Mouse (Mus musculus) gastrocnemius, postnatal 14 days (tissue): ENCODE measurements around the gene Ccl22. TPM values are rescaled to one million over a fixed set of nuclear protein-coding genes. Genes with fewer than 3 reads are reported as not detected.
A peak's percentile ranks its signal among the peaks of the same experiment; 100 is the strongest.

ENCODE experiments used
- DNase-seq: peaks from one replicate; pipeline ENCODE4 v3.0.0; 2021; ENCODE audit warnings: mixed read lengths
- intact Hi-C: fragments of 180-260 bp; cut with DNase I; formaldehyde crosslinking; loops from one replicate; pipeline ENCODE4 v1.15.1; 2025; ENCODE audit warnings: low total_unique reads
- long read RNA-seq, 2 experiments: library from polyadenylated mRNA; stranded (forward); transcript quantifications; one replicate each; pipeline ENCODE4 v2.0.0; 2021
- total RNA-seq, 2 experiments: library from RNA; stranded (reverse); gene quantifications; 2 replicates each; pipeline ENCODE4 v1.2.3; 2021

Gene Ccl22
- not detected for total RNA-seq
- long read RNA-seq, experiment 1, result 0 reads
- long read RNA-seq, experiment 2, result 0 reads

DNA sequence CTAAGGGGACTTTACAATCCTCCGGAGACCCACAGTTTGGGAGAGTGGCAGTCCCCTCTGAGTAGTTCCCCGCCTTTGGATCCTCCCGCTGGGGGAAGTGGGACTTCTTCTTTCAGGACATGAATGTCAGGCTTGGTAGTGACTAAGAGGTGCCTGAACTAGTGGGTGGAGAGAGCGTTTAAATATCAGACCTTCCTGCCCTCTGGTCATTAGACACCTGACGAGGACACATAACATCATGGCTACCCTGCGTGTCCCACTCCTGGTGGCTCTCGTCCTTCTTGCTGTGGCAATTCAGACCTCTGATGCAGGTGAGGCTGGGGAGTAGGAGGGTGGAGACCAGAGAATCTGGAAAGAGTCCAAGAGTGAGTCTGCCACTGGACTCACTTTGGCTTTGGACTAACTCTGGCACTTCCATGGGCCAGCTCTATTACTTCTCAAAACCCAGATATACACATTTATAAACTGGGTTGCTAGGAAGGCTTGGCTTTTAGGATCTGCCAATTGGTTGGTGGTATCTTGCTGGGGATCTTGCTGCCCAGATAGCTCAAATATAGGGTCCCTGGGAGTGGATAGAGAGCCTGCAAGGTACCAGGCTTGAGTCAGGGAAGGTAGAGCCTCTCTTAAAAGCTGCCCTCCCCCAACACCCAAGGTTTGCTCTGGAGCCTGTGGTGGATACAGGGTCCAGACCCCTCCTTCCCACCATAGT, at the start of gene Ccl22:
Ccl22 (plus strand) TSS at position 115 of the 709 bp plus-strand sequence.
- DNase-seq, result no peak
- intact Hi-C loops, result no loop called here

DNA sequence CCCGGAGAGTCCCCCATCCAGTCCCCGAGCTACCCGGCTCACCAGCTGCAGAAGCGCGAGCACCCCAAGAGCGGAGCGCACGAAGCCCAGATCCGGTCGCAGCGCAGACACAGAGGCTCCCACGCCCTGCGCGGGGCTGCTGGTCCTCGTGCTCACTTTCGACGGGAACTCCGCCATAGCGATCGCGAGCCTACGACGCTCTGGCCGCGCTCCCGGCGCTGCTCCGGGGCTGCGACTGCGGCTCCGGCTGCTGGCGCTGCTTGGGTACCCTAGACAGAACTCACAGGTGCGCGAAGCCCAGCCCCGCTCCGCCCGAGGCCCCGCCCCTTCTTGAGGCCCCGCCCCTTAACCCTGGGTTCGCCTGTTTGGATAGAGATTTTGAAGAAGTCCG, 49.4 kb upstream of the Ccl22 start, which contains the start of gene Pllp:
Pllp (minus strand) TSS at position 285 of the 391 bp plus-strand sequence.
- DNase-seq, result peak; percentile 29

DNA sequence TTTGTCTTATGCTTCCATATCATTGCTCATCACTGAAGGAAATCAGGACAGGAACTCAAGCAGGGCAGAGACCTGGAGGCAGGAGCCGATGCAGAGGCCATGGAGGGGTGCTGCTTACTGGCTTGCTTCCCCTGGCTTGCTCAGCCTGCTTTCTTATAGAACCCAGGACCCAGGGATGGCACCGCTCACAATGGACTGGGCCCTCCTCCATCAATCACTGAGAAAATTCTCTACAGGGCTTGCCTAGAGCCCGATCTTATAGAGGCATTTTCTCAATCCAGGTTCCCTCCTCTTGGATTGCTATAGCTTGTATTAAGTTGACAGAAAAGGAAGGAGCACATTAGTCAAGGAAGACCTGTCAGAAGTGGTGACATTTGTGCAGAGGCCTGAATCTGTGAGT, 48.8 kb upstream of the Ccl22 start:
- no peak for DNase-seq
- intact Hi-C loops, result loop anchor here (10.0 kb wide), 1 partner anchor 92 kb away; the partner anchor contains the start of genes Fam192a and Rspry1

More for the DNA sequence above, 49.4 kb upstream of the Ccl22 start, which contains the start of gene Pllp:
- intact Hi-C loops, result loop anchor here (10.0 kb wide), 1 partner anchor 91 kb away; the partner anchor contains the start of genes Fam192a and Rspry1

DNA sequence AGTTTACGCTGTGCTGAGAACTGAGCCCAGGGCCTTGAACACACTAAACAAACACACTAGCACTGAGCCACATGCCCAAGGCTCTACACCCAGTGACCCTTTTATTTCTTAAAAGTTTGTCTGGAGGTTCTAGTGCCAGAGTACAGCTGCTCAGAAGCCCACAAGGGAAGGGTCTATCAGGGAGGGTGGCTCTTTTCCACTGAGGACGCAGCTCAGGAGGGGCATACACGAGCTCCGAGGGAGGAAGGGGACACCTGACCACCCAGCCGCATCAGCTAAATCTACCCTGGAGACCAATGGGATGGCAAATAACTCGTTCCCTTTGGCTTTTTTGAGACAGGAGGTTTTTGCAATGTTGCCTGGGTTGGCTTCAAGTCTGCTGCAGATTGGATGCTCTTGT, 47.4 kb upstream of the Ccl22 start:
- DNase-seq, result no peak

DNA sequence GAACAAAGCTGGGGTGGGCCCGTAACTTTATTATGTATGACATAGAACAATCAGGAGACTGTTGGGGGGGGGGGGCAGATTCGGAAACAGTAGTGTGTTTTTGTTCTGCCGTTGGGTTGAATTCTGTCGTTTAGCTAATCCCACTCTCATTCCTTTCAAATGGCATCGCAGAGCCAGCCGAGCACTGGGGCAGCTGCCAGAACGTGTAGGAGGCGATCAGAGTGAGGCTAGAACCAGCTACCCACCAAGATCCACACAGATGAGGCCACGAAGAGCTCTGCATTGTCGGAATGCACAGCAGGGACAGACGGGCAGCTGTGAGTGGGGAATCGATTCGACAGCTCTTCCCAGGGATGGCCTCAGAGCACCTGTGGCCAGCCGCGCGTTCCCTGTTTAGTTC, 46.0 kb upstream of the Ccl22 start:
- intact Hi-C loops, result loop anchor here (10.0 kb wide), 1 partner anchor 95 kb away; the partner anchor contains the start of genes Fam192a and Rspry1

More for the DNA sequence above, 47.4 kb upstream of the Ccl22 start:
- intact Hi-C loops, result loop anchor here (10.0 kb wide), 1 partner anchor 93 kb away; the partner anchor contains the start of genes Fam192a and Rspry1

DNA sequence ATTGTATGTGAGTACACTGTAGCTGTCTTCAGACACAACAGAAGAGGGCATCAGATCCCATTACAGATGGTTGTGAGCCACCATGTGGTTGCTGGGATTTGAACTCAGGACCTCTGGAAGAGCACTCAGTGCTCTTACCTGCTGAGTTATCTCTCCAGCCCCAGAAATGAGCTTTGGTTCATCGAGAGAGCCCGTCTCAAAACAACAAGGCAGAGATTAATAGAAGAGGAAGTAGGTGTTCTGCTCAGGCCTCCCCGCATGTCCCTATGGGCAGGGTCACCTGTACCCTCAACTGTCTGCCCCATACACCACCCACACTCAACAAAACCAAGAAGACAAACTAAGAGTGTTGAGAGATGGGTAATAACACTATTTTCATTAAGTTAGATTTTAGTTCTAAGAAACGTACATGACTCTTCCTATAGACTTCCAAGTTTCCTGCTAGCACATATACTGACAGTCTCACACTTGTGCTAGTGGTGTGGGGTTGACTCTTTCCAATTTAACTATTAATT, 44.9 kb upstream of the Ccl22 start:
- intact Hi-C loops, result no loop called here
- no peak for DNase-seq

More for the DNA sequence above, 46.0 kb upstream of the Ccl22 start:
- DNase-seq, result no peak

DNA sequence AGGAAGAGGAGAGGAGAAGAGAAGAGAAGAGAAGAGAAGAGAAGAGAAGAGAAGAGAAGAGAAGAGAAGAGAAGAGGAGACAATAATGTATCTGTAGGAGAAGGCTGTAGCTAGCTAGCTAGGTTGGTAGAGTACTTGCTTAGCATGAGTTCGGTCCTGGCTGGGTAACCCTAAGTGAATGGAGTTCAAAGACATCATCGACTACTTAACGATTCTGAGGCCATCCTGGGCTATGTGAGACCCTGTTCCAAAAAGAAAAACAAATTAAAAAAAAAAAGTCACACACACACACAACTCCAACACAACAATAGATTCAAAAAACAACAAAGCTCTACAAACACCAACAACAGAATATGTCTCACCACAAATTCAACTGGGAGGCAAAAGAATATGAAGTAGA, 43.2 kb upstream of the Ccl22 start:
- DNase-seq, result no peak
- intact Hi-C loops, result no loop called here

DNA sequence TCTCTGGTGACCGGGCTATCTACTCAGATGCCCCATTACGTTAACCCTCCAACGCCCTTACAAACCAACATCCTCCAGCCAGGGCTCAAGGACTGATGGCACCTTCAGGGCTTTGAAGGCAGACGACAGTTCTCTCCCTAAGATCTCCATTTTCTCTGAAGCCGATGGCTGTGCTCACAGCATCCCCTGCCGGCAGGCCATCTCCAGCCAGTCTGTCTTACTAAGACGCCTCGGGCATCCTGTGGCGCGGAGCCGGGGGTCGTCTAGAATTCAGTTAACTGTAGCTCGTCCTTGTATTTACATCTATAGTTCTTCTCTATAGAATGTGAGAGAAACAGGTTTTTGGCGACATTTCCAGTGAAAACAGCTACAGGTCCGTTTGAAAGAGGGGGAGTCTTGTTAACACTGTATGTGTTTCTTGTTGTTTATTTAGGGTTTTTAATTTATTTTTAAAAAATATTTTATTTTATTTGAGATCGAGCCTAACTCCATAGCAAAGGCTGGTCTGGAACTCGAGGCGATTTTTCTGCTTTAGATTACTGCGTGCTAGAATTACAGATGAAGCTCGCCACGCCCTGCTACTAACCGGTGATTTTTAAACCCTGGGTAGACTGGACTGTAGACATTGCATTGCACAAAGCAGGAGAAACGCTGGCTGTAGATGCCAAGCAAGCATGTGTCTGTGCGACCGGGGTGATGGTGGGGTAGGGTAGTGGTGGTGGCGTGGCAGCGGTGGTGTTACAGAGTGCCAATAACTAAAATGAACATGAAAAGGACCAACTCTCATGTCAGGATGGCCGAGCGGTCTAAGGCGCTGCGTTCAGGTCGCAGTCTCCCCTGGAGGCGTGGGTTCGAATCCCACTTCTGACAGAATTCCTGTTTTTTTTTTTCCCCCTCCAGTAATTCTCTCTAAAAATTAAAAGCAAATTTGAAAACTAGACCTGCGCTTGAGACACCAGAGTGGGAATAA, 42.3 kb upstream of the Ccl22 start:
- intact Hi-C loops, result no loop called here

DNA sequence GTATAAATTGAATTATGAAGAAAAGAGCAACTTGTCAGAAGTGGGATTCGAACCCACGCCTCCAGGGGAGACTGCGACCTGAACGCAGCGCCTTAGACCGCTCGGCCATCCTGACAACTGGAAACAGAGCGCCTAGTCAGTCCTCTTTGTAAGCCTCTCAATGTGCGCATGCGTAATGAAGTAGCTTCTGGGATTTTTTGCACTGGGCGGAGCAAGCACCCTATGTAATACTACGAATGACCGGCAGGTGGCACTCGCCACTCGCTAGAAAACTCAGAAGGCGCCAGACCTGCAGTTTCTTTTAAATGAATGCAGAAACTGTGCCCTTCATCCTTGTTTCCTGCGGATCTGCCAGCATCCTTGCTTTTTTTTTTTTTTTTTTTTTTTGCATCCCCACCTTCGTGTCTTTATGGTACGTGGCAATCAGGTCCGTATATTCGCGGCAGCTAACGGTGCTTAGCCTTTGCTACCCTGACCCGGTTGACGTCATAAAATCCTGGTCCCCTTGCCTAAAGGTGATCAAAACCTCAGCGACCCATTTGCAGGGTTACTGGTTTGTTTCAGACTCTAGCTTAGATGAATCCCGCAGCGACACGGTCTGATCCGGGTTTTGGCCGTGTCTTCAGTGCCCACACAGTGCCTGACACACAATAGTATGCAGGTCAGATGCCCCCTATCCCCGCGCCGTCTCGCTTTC, 41.3 kb upstream of the Ccl22 start:
- intact Hi-C loops, result loop anchor here (2.0 kb wide), 1 partner anchor 109 kb away; no protein-coding TSS in a partner anchor
- peak; percentile 90 for DNase-seq

More for the DNA sequence above, 42.3 kb upstream of the Ccl22 start:
- DNase-seq, result peak; percentile 76

DNA sequence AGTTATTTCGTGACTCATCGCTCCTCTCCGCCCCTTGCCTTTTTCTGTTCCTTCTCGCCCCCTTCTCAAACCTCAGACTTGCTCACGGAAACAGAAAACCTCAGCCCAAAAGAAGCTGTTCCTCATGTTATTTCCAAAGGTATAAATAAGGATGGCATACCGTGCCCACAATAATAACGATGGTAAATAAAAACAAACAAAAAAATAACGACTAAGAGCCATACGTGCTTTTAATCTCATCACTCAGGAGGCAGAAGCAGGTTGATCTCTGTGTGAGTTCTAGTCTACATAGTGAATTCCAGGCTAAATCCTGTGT, 40.8 kb upstream of the Ccl22 start:
- intact Hi-C loops, result loop anchor here (2.0 kb wide), 1 partner anchor 108 kb away; no protein-coding TSS in a partner anchor

DNA sequence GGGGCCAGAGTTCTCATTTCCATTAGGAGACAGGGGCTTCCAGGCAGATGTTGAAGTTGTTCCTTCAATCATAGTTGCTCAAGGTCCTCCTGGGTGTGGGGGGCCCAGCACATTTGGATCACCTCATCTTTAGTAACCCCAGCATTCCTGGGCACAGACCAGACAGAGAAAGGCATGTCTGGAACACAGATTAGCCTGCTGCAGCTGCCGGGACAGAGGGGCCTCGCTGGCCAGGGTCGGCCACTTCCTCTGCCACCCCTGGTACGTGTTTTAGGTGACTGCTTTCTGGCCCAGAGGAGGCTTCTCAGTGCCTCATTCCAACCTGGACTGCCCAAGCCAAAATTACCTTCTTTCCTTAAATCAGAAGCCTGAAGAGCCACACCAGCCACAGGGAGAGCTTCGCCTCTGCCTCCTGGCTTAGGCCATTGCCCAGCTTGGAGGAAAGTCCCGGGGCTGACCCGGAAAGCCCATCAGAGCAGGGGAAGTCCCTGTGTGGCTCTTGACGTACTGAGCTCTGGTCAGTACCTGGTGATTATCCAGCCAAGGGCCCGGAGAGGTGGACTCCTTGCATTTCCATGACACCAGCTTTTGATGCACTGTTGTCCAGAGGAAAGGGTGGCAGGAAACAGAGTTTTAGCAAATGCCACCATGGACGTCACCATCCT, 39.7 kb upstream of the Ccl22 start:
- DNase-seq, result no peak
- intact Hi-C loops, result loop anchor here (2.0 kb wide), 1 partner anchor 107 kb away; no protein-coding TSS in a partner anchor

More for the DNA sequence above, 40.8 kb upstream of the Ccl22 start:
- no peak for DNase-seq

DNA sequence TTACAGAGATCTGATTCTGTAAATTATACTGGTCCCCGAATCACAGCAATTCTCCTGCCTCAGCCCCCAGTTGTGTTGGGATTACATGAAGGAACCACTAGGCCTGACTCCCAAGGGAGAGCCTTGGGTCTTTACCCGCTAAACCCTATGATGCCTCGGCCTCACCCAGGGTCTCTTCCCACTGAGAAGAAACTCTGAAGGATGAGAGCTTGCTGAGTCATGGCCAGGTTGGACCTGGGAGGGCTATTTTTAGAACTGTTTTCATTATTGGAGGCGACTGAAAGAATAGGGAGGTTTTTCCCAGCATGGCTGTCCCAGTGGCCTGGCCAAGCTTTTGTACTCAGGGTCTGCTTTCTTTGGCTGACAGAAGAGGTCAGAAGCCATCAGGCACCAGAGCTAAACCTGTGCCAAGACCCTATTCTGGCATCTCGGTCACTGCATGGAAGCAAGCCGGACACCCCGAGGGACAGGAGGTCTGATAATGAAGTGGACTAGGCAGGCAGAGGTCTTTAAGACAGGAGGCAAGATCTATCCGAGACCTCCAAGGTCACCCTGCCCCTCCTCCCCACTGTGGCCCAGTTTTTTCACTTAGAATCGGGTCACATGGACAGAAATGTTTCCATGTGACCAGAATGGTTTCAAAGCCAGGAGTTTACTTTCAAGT, 38.5 kb upstream of the Ccl22 start:
- intact Hi-C loops, result no loop called here
- no peak for DNase-seq

DNA sequence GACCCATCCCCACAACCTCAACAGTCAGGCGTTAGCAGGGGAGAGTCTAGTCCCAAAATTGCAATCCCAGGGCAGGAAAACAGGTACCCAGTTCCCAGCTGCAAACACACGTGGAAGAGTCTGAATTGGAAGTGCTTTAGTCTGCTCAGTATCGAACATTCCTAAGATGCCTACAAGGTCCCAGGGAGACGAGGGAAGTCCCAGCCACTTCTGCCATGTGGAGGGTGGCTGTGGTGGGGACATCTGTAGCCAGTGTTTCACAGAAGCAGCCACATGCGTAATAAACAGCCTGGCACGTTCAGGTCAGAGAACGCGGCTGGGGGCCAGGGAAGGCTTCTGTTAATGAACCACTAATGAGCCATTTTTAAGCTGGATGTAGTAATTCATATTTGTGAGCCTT, 35.1 kb upstream of the Ccl22 start:
- intact Hi-C loops, result no loop called here
- DNase-seq, result no peak

DNA sequence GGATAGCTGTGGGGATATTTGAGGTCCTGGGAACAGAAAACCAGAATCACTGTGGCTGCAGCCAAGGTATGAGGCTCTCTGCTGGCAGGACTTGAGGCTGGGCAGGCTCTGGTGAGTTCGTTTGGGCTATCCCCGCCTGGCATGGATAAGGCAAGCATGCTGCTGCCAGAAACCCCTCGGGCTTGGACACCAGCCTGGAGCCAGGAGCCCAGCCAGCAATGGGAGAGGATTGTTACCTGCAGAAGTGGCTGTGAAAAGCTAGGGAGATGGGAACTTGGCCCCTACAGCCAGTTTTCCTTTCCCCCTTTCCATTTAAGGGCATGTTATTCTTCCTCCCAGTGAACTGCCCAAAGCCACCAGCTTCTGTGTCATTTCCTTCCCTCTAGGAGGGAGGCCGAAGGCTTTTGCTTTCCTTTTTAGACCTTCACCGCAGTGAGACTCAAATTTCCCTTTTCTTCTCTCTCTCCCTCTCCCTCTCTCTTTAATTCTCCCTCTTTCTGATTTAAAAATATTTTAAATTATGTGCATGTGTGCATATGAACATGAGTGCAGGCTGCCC, 34.2 kb upstream of the Ccl22 start:
- intact Hi-C loops, result no loop called here
- DNase-seq, result no peak

DNA sequence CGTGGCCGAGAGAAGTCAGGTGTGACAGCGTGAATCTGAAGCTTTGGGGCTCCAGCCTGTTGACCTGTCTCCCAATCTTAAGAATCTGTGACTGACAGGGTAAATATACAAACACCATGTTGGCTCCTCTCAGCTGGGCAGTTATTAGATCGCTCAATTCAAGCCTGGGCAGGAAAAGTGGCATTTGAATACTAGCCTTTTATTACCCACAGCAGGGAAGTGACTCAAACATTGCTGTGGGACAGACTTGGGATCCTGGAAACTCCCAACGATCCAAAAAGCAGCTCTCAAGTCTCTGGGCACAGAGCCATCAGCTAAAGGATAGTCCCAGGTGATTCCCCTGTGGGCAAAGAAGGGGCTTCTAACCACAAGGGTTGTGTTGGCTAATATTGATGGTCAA, 30.8 kb upstream of the Ccl22 start:
- intact Hi-C loops, result no loop called here
- DNase-seq, result no peak

DNA sequence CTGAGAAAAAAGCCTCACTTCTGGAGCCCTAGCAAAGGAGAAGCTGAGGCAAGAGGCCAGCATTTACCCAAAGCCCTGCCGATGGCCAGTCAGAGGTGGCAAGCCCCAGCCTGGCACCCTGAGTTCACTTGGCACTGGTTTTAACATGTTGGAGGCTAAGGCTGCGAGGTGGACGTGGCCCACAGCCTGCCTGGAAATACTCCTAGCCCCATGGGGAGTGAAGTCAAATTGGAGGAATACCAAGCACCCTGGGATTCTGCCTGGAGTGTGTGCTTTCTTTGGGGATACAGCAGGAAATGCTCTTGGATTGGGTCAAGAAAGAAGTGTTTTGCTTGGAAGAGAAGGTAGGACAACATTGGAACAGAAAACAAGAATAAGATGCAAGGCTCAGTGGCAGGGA, 29.5 kb upstream of the Ccl22 start:
- intact Hi-C loops, result no loop called here

DNA sequence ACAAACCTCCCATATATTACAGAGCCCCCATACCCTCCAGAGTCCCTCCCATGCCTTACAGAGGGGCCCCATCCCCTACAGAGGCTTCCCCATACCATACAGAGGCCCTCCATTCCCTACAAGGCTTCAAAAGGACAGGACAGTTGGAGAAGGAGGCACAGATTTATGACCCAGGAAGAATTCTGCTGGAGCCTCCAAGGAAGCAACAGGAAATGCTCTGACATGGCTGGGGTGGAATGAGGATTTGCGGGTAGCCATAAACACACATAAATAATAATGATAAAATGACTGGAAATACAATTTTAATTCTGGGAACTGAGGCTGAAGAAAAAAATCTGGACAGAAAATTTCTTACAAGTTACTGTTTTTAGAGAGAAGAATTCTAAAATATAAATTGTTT, 28.5 kb upstream of the Ccl22 start:
- intact Hi-C loops, result no loop called here

More for the DNA sequence above, 29.5 kb upstream of the Ccl22 start:
- DNase-seq, result no peak

DNA sequence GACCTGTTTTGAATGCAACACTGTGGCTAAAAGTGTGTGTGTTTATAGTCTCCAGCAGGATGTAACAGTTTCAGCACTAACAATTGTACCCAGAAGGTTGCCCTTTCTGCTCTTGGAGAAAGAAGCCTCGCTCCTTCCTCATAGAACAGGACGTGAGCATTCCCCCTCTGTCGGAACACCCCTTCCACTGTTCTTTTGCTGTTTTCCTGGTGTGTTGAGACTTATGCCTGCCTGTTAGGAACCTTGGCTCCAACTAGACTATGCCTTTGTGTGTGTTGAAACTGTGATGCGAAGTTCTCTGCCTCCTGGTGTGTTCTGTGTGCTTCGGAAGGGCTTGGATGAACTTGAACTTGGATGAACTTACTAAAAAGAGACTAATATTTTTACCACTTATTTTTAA, 19.4 kb upstream of the Ccl22 start:
- intact Hi-C loops, result no loop called here

More for the DNA sequence above, 28.5 kb upstream of the Ccl22 start:
- no peak for DNase-seq

More for the DNA sequence above, 19.4 kb upstream of the Ccl22 start:
- DNase-seq, result no peak
